Mouse (Mus musculus): Measurements from ENCODE around the gene Pde10a. TPM values are rescaled to one million over a fixed set of nuclear protein-coding genes. Genes with fewer than 3 reads are reported as not detected.

The Pde10a gene
- total RNA-seq (2014; rRNA removed) (55.4 and 71.2 TPM in 2 replicates), polyA plus RNA-seq (2015; fragmentation: Nextera tagmentation; extraction: Ambion mirVana) (11.6 and 14.7 TPM in 2 replicates)

GRCm38 (mm10) chr17:8525225-8525721 is at the start of gene Pde10a:
Gene Pde10a, plus strand, starts transcription at chr17:8525372.
- H3K9ac ChIP-seq: peak within 1 kb of the TSS; percentile 83
- no peak for TF ChIP-seq CTCF (IDR thresholded peaks at IDR 0.05; ENCODE audit: low read depth)
- no peaks in the 10 kb centered on the region for H3K27me3 ChIP-seq (ENCODE audit: insufficient read depth, low read length)

GRCm38 (mm10) chr17:8478554-8478953 is 46.6 kb upstream of the Pde10a start:
- H3K36me3 ChIP-seq (ENCODE audit: insufficient read depth): no peaks in the 10 kb centered on the region
- no peak overlapping the region for H3K9ac ChIP-seq
- no peak overlapping the region for H3K27ac ChIP-seq (ENCODE audit: low read depth, low read length)
- DNase-seq: no peak
- 77% methylated on average over 3 of the region's 3 CpGs for WGBS
- no peaks in the 10 kb centered on the region for H3K27me3 ChIP-seq (ENCODE audit: insufficient read depth, low read length)
- H3K4me2 ChIP-seq (ENCODE audit: low read depth): no peak overlapping the region
- TF ChIP-seq CTCF (IDR thresholded peaks at IDR 0.05; ENCODE audit: low read depth): no peak
- no peak for ATAC-seq
- H3K4me3 ChIP-seq (ENCODE audit: low read depth, low read length): no peak overlapping the region
- no peaks in the 10 kb centered on the region for H3K4me1 ChIP-seq (ENCODE audit: insufficient read depth)
- no peaks in the 10 kb centered on the region for H3K9me3 ChIP-seq (ENCODE audit: low read length)

More at GRCm38 (mm10) chr17:8525225-8525721, at the start of gene Pde10a:
- peak within 1 kb of the TSS; percentile 57 for H3K4me3 ChIP-seq (ENCODE audit: low read depth, low read length)
- WGBS: under 1% methylated on average over 19 of the region's 22 CpGs
- H3K27ac ChIP-seq (ENCODE audit: low read depth, low read length): peak within 1 kb of the TSS; percentile 58
- peak within 1 kb of the TSS; percentile 96 for H3K4me2 ChIP-seq (ENCODE audit: low read depth)
- ATAC-seq (no peak), DNase-seq (peak; percentile 36)
- no peaks in the 10 kb centered on the region for H3K36me3 ChIP-seq (ENCODE audit: insufficient read depth)
- no peaks in the 10 kb centered on the region for H3K9me3 ChIP-seq (ENCODE audit: low read length)
- peaks cover 14% of the 10 kb centered on the region for H3K4me1 ChIP-seq (ENCODE audit: insufficient read depth)

- Histone ChIP-seq H3K4me3 (ENCODE audit: low read depth, low read length) (no peak overlapping the region), H3K4me1 (ENCODE audit: insufficient read depth) (no peaks in the 10 kb centered on the region), H3K9me3 (ENCODE audit: low read length) (no peaks in the 10 kb centered on the region), H3K27me3 (ENCODE audit: insufficient read depth, low read length) (no peaks in the 10 kb centered on the region), H3K36me3 (ENCODE audit: insufficient read depth) (no peaks in the 10 kb centered on the region), H3K27ac (ENCODE audit: low read depth, low read length) (no peak overlapping the region), H3K4me2 (ENCODE audit: low read depth) (no peak overlapping the region), H3K9ac (no peak overlapping the region)
- ATAC-seq (no peak), DNase-seq (no peak)
- no peak for TF ChIP-seq CTCF (IDR thresholded peaks at IDR 0.05; ENCODE audit: low read depth)
- 90% methylated on average over 9 of the region's 9 CpGs for WGBS
Measured at GRCm38 (mm10) chr17:8479493-8480128, 45.6 kb upstream of the Pde10a start.

- no peak overlapping the region for H3K27ac ChIP-seq (ENCODE audit: low read depth, low read length)
- no peak overlapping the region for H3K4me3 ChIP-seq (ENCODE audit: low read depth, low read length)
- TF ChIP-seq CTCF (IDR thresholded peaks at IDR 0.05; ENCODE audit: low read depth): no peak
- no peak for DNase-seq
- no peaks in the 10 kb centered on the region for H3K9me3 ChIP-seq (ENCODE audit: low read length)
- no peaks in the 10 kb centered on the region for H3K4me1 ChIP-seq (ENCODE audit: insufficient read depth)
- H3K4me2 ChIP-seq (ENCODE audit: low read depth): no peak overlapping the region
- no peaks in the 10 kb centered on the region for H3K36me3 ChIP-seq (ENCODE audit: insufficient read depth)
- H3K9ac ChIP-seq: no peak overlapping the region
- H3K27me3 ChIP-seq (ENCODE audit: insufficient read depth, low read length): no peaks in the 10 kb centered on the region
- ATAC-seq: no peak
- 77% methylated on average over 10 of the region's 10 CpGs for WGBS
Measured at GRCm38 (mm10) chr17:8481797-8482196, 43.4 kb upstream of the Pde10a start.

GRCm38 (mm10) chr17:8482876-8483275 is 42.3 kb upstream of the Pde10a start:
- DNase-seq (no peak), ATAC-seq (no peak)
- Histone ChIP-seq H3K9ac (no peak overlapping the region), H3K4me3 (ENCODE audit: low read depth, low read length) (no peak overlapping the region), H3K9me3 (ENCODE audit: low read length) (no peaks in the 10 kb centered on the region), H3K27ac (ENCODE audit: low read depth, low read length) (no peak overlapping the region), H3K36me3 (ENCODE audit: insufficient read depth) (no peaks in the 10 kb centered on the region), H3K27me3 (ENCODE audit: insufficient read depth, low read length) (no peaks in the 10 kb centered on the region), H3K4me2 (ENCODE audit: low read depth) (no peak overlapping the region), H3K4me1 (ENCODE audit: insufficient read depth) (no peaks in the 10 kb centered on the region)
- TF ChIP-seq CTCF (IDR thresholded peaks at IDR 0.05; ENCODE audit: low read depth): no peak
- 83% methylated on average over 7 of the region's 7 CpGs for WGBS

GRCm38 (mm10) chr17:8484246-8484645 is 40.9 kb upstream of the Pde10a start:
- H3K4me3 ChIP-seq (ENCODE audit: low read depth, low read length): no peak overlapping the region
- TF ChIP-seq CTCF (IDR thresholded peaks at IDR 0.05; ENCODE audit: low read depth): no peak
- no peaks in the 10 kb centered on the region for H3K27me3 ChIP-seq (ENCODE audit: insufficient read depth, low read length)
- H3K4me2 ChIP-seq (ENCODE audit: low read depth): no peak overlapping the region
- WGBS: 67% methylated on average over 3 of the region's 3 CpGs
- no peaks in the 10 kb centered on the region for H3K9me3 ChIP-seq (ENCODE audit: low read length)
- ATAC-seq (no peak), DNase-seq (no peak)
- H3K9ac ChIP-seq: no peak overlapping the region
- H3K4me1 ChIP-seq (ENCODE audit: insufficient read depth): no peaks in the 10 kb centered on the region
- no peak overlapping the region for H3K27ac ChIP-seq (ENCODE audit: low read depth, low read length)
- H3K36me3 ChIP-seq (ENCODE audit: insufficient read depth): no peaks in the 10 kb centered on the region

GRCm38 (mm10) chr17:8485146-8485545 is 40.0 kb upstream of the Pde10a start:
- no peaks in the 10 kb centered on the region for H3K27me3 ChIP-seq (ENCODE audit: insufficient read depth, low read length)
- TF ChIP-seq CTCF (IDR thresholded peaks at IDR 0.05; ENCODE audit: low read depth): no peak
- H3K27ac ChIP-seq (ENCODE audit: low read depth, low read length): no peak overlapping the region
- H3K4me2 ChIP-seq (ENCODE audit: low read depth): no peak overlapping the region
- H3K4me3 ChIP-seq (ENCODE audit: low read depth, low read length): no peak overlapping the region
- H3K9ac ChIP-seq: no peak overlapping the region
- ATAC-seq (no peak), DNase-seq (no peak)
- H3K36me3 ChIP-seq (ENCODE audit: insufficient read depth): no peaks in the 10 kb centered on the region
- H3K9me3 ChIP-seq (ENCODE audit: low read length): no peaks in the 10 kb centered on the region
- H3K4me1 ChIP-seq (ENCODE audit: insufficient read depth): no peaks in the 10 kb centered on the region

Data from forebrain, postnatal 0 days (tissue).